Mouse (Mus musculus) neutrophil, adult 5-6 weeks (primary cell): ENCODE measurements around the gene Gm13287. TPM values are rescaled to one million over a fixed set of nuclear protein-coding genes. Genes with fewer than 3 reads are reported as not detected.
"Not testable (repeated sequence)": the region's sequence is repeated elsewhere in the genome, so short reads cannot be mapped to it uniquely, and the experiment has no call there.

Source experiments
- ATAC-seq: fragments of 151-379, 151-347 bp; 2 replicates; pipeline ENCODE4 v1.8.0; 2017; ENCODE audit warnings: mild to moderate bottlenecking, moderate TSS enrichment; ENCODE audit not compliant: insufficient number of reproducible peaks, poor library complexity, low FRiP score, severe bottlenecking; ENCODE audit errors: extremely low read depth
- total RNA-seq: library from RNA; stranded (forward); fragments of 200-1000 nt; gene quantifications from 2 replicates; pipeline ENCODE4 v1.2.3, GENCODE M21; 2017

The Gm13287 gene
- not detected in 2 replicates for total RNA-seq

DNA sequence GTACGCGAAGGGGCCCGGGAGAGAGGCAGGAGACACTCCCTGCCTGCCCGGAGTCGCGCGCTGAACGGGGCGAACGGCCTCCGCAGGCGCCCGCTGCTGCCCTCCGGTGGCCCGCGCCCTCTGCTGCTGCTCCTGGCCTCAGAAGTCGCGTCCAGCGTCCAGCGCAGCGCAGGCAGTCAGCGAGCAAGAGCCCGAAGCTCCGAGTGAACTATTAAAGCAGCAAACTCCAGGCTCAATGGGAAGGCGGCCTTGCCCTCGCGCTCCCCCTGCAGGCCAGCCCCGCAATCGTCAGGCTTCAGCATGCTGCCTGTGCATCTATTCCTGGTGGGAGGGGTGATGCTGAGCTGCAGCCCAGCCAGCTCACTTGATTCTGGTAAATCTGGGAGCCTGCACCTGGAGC, at the start of gene Gm13287:
Gm13287 (plus strand) TSS at position 301 of the 400 bp plus-strand sequence.
- not testable (repeated sequence) for ATAC-seq

DNA sequence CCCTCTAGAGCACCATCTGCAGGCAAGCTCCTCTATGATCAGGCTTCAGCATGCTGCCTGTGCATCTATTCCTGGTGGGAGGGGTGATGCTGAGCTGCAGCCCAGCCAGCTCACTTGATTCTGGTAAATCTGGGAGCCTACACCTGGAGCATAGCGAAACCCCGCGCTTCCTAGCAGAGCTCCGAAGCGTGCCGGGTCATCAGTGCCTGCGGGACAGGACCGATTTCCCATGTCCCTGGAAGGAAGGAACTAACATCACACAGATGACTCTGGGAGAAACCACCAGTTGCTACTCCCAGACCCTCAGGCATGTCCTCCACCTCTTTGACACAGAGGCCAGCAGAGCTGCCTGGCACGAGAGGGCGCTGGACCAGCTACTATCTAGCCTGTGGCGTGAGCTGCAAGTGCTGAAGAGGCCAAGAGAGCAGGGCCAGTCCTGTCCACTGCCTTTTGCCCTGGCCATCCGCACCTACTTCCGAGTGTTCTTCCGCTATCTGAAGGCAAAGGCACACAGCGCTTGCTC, 48.2 kb upstream of the Gm13287 start, which contains the start of gene Gm13271:
Gm13271 (plus strand) TSS at position 51 of the 523 bp plus-strand sequence.
- not testable (repeated sequence) for ATAC-seq

DNA sequence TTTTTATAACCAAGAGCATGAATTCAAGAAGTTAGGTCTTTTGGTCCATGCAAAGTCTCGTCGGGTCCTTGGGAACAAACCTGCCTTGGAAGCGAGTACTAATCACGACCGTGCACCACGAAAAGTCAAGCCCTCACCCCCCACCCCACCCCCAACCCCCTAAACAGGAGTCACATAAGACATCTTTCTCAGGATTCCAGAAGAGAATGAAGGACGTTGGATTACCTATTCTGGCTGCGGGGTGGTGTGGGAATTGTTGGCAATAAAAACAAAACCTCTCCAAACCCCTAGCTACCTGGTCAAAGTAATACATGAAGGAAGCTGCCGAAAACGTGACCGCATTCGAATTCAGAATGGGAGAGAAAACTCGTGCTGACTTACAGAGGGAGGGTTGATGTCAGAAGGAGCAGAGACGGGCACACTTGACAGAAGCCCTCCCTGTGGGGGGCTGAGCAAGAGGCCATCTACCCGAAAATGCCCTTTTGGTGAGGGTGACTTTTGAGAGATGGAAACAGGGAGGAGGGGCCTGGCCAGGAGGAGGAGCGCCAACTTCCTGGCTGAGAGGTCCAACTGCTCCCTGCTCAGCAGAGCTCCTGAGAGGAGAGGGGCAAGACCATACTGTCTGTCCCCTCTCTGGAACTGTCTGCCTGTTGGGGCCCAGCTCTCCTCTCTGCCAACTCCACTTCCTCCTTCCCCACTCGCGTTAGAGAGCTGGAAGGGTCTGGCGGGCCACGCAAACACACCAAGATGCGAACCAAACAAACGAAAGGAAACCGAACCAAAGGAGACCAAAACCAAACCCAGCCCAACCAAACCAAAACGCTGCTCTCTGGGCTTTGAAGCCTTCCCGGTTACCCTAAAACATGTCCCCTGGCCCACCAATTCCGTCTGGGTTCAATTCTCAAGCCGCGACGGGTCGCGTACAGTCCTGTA, 46.2 kb upstream of the Gm13287 start:
- ATAC-seq: not testable (repeated sequence)

DNA sequence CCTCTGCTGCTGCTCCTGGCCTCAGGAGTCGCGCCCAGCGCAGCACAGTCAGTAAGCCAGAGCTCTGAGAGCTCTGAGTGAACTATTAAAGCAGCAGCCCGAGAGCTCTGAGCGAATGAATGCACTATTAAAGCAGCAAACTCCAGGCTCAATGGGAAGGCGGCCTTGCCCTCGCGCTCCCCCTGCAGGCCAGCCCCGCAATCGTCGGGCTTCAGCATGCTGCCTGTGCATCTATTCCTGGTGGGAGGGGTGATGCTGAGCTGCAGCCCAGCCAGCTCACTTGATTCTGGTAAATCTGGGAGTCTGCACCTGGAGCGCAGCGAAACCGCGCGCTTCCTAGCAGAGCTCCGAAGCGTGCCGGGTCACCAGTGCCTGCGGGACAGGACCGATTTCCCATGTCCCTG, 45.4 kb upstream of the Gm13287 start:
- peak; percentile 100 for ATAC-seq

DNA sequence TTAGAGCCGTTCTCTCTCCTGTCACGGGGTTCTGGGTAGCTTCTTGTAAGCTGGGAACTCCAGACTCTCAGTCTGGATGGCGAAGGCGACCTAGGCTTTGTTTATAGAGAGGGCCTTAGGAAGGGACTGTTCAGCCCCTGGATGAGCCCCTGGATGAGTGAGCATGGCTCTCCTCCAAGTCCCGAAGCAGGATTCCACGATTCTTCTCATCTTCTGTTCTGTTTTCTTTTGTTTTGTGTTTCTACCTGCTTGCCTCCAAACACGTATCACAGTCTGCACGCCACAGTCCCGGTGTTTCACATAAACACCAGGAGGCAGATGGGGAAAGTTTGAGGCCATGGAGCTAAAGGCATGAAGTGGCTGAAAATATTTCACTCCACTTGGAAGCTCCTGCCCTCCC, 44.3 kb upstream of the Gm13287 start:
- ATAC-seq: not testable (repeated sequence)

DNA sequence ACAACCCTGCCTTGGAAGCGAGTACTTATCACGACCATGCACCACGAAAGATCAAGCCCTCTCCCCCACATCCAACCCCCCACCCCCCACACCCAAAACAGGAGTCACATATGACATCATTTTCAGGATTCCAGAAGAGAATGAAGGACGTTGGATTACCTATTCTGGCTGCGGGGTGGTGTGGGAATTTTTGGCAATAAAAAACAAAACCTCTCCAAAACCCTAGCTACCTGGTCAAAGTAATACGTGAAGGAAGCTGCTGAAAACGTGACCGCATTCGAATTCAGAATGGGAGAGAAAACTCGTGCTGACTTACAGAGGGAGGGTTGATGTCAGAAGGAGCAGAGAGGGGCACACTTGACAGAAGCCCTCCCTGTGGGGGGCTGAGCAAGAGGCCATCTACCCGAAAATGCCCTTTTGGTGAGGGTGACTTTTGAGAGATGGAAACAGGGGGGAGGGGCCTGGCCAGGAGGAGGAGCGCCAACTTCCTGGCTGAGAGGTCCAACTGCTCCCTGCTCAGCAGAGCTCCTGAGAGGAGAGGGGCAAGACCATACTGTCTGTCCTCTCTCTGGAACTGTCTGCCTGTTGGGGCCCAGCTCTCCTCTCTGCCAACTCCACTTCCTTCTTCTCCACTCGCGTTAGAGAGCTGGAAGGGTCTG, 43.3 kb upstream of the Gm13287 start, which contains the start of gene Gm13283:
Gm13283 (plus strand) TSS at position 510 of the 659 bp plus-strand sequence.
- ATAC-seq: not testable (repeated sequence)

DNA sequence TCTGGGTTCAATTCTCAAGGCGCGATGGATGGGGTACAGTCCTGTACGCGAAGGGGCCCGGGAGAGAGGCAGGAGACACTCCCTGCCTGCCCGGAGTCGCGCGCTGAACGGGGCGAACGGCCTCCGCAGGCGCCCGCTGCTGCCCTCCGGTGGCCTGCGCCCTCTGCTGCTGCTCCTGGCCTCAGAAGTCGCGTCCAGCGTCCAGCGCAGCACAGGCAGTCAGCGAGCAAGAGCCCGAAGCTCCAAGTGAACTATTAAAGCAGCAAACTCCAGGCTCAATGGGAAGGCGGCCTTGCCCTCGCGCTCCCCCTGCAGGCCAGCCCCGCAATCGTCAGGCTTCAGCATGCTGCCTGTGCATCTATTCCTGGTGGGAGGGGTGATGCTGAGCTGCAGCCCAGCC, 42.6 kb upstream of the Gm13287 start:
- ATAC-seq: not testable (repeated sequence)

DNA sequence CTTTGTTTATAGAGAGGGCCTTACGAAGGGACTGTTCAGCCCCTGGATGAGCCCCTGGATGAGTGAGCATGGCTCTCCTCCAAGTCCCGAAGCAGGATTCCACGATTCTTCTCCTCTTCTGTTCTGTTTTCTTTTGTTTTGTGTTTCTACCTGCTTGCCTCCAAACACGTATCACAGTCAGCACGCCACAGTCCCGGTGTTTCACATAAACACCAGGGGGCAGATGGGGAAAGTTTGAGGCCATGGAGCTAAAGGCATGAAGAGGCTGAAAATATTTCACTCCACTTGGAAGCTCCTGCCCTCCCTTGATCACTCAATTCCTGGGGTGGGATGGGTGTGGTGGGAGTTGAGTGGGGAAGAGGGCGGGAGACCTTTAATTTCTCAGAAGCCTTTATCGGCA, 41.3 kb upstream of the Gm13287 start:
- ATAC-seq: not testable (repeated sequence)

DNA sequence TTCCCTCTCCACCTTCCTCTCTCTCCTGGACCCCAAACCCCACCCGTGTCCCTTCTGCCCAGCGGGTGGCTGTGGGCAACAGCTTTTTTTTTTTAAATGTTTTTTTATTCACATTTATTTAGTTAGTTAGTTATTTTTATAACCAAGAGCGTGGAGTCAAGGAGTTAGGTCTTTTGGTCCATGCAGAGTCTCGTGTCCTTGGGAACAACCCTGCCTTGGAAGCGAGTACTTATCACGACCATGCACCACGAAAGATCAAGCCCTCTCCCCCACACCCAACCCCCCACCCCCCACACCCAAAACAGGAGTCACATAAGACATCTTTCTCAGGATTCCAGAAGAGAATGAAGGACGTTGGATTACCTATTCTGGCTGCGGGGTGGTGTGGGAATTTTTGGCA, 40.7 kb upstream of the Gm13287 start:
- not testable (repeated sequence) for ATAC-seq

DNA sequence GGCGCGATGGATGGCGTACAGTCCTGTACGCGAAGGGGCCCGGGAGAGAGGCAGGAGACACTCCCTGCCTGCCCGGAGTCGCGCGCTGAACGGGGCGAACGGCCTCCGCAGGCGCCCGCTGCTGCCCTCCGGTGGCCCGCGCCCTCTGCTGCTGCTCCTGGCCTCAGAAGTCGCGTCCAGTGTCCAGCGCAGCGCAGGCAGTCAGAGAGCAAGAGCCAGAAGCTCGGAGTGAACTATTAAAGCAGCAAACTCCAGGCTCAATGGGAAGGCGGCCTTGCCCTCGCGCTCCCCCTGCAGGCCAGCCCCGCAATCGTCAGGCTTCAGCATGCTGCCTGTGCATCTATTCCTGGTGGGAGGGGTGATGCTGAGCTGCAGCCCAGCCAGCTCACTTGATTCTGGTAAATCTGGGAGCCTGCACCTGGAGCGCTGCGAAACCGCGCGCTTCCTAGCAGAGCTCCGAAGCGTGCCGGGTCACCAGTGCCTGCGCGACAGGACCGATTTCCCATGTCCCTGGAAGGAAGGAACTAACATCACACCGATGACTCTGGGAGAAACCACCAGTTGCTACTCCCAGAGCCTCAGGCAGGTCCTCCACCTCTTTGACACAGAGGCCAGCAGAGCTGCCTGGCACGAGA, 39.6 kb upstream of the Gm13287 start:
- peak; percentile 85 for ATAC-seq

DNA sequence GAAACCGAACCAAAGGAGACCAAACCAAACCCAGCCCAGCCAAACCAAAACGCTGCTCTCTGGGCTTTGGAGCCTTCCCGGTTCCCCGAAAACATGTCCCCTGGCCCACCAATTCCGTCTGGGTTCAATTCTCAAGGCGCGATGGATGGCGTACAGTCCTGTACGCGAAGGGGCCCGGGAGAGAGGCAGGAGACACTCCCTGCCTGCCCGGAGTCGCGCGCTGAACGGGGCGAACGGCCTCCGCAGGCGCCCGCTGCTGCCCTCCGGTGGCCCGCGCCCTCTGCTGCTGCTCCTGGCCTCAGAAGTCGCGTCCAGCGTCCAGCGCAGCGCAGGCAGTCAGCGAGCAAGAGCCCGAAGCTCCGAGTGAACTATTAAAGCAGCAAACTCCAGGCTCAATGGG, 29.5 kb upstream of the Gm13287 start, which contains the start of gene Gm13290:
Gm13290 (plus strand) TSS at position 301 of the 400 bp plus-strand sequence.
- not testable (repeated sequence) for ATAC-seq

DNA sequence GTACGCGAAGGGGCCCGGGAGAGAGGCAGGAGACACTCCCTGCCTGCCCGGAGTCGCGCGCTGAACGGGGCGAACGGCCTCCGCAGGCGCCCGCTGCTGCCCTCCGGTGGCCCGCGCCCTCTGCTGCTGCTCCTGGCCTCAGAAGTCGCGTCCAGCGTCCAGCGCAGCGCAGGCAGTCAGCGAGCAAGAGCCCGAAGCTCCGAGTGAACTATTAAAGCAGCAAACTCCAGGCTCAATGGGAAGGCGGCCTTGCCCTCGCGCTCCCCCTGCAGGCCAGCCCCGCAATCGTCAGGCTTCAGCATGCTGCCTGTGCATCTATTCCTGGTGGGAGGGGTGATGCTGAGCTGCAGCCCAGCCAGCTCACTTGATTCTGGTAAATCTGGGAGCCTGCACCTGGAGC, 26.4 kb upstream of the Gm13287 start, which contains the start of gene Gm13289:
Gm13289 (plus strand) TSS at position 301 of the 400 bp plus-strand sequence.
- not testable (repeated sequence) for ATAC-seq

DNA sequence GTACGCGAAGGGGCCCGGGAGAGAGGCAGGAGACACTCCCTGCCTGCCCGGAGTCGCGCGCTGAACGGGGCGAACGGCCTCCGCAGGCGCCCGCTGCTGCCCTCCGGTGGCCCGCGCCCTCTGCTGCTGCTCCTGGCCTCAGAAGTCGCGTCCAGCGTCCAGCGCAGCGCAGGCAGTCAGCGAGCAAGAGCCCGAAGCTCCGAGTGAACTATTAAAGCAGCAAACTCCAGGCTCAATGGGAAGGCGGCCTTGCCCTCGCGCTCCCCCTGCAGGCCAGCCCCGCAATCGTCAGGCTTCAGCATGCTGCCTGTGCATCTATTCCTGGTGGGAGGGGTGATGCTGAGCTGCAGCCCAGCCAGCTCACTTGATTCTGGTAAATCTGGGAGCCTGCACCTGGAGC, 23.5 kb upstream of the Gm13287 start, which contains the start of gene Gm13272:
Gm13272 (plus strand) TSS at position 301 of the 400 bp plus-strand sequence.
- not testable (repeated sequence) for ATAC-seq

DNA sequence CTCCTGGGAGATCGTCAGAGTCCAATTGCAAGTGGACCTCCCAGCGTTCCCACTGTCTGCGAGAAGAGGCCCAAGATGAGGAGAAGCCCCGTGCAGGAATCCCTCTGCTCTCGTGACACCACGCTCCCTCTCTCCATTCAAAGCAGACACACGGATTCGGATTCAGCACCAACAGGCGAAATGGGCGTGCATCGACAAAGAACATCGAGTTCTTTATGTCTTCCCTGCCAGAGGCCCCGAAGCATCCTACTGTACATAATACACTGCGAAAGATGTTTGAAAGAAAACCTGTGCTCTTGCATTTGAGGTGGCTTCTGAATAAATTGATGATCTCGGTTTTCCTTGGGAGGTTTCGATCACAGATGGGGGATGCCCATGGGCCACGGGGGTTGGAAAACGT, 22.7 kb upstream of the Gm13287 start:
- ATAC-seq: not testable (repeated sequence)

DNA sequence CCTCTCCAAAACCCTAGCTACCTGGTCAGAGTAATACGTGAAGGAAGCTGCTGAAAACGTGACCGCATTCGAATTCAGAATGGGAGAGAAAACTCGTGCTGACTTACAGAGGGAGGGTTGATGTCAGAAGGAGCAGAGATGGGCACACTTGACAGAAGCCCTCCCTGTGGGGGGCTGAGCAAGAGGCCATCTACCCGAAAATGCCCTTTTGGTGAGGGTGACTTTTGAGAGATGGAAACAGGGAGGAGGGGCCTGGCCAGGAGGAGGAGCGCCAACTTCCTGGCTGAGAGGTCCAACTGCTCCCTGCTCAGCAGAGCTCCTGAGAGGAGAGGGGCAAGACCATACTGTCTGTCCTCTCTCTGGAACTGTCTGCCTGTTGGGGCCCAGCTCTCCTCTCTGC, 21.2 kb upstream of the Gm13287 start, which contains the start of gene Ifnz:
Ifnz (plus strand) TSS at position 301 of the 400 bp plus-strand sequence.
- not testable (repeated sequence) for ATAC-seq

DNA sequence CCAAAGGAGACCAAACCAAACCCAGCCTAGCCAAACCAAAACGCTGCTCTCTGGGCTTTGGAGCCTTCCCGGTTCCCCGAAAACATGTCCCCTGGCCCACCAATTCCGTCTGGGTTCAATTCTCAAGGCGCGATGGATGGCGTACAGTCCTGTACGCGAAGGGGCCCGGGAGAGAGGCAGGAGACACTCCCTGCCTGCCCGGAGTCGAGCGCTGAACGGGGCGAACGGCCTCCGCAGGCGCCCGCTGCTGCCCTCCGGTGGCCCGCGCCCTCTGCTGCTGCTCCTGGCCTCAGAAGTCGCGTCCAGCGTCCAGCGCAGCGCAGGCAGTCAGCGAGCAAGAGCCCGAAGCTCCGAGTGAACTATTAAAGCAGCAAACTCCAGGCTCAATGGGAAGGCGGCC, 20.7 kb upstream of the Gm13287 start:
- ATAC-seq: not testable (repeated sequence)

DNA sequence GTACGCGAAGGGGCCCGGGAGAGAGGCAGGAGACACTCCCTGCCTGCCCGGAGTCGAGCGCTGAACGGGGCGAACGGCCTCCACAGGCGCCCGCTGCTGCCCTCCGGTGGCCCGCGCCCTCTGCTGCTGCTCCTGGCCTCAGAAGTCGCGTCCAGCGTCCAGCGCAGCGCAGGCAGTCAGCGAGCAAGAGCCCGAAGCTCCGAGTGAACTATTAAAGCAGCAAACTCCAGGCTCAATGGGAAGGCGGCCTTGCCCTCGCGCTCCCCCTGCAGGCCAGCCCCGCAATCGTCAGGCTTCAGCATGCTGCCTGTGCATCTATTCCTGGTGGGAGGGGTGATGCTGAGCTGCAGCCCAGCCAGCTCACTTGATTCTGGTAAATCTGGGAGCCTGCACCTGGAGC, 17.6 kb upstream of the Gm13287 start, which contains the start of gene Gm13276:
Gm13276 (plus strand) TSS at position 301 of the 400 bp plus-strand sequence.
- not testable (repeated sequence) for ATAC-seq

DNA sequence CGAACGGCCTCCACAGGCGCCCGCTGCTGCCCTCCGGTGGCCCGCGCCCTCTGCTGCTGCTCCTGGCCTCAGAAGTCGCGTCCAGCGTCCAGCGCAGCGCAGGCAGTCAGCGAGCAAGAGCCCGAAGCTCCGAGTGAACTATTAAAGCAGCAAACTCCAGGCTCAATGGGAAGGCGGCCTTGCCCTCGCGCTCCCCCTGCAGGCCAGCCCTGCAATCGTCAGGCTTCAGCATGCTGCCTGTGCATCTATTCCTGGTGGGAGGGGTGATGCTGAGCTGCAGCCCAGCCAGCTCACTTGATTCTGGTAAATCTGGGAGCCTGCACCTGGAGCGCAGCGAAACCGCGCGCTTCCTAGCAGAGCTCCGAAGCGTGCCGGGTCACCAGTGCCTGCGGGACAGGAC, 14.7 kb upstream of the Gm13287 start, which contains the start of gene Gm13277:
Gm13277 (plus strand) TSS at position 231 of the 400 bp plus-strand sequence.
- ATAC-seq: not testable (repeated sequence)
